Mouse (Mus musculus): ENCODE results near the gene Micu2. TPM values are rescaled to one million over a fixed set of nuclear protein-coding genes. Genes with fewer than 3 reads are reported as not detected.

The Micu2 gene
- polyA plus RNA-seq, 1 experiment from 2014 or later: 92.9 TPM

GRCm38 (mm10) chr14:57887171-57887570 is 111.9 kb downstream of the Micu2 start:
- no peak overlapping the region for H3K27ac ChIP-seq
- no peaks in the 10 kb centered on the region for H3K27me3 ChIP-seq
- 72% methylated on average over 8 of the region's 8 CpGs for WGBS
- no peak overlapping the region for H3K4me2 ChIP-seq
- H3K9ac ChIP-seq: no peak overlapping the region
- no peak overlapping the region for H3K4me3 ChIP-seq
- no peaks in the 10 kb centered on the region for H3K9me3 ChIP-seq
- H3K36me3 ChIP-seq: no peaks in the 10 kb centered on the region
- H3K4me1 ChIP-seq: peaks cover 14% of the 10 kb centered on the region; the same call in 1 of the 2 replicates
- ATAC-seq (ENCODE audit: insufficient number of reproducible peaks, low FRiP score, low TSS enrichment, low read depth): no peak

DNA sequence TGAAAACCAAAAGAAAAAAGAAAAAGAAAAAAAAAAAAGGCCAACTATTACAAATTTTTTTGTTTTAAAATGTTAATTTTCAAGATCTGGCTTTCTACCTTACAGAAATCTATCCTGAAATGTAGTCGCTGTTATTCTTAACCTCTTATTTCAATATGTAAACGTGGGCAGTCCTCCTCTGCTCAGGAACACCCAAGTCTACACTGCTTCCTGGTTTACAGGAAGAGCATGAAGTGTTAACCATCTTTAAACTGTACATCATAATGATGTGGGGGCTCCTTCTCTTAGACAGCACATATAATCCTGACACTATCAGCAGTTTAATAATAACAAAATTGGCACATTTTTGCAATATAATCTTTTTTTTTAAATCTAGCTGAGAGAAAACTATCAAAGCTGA is 113.0 kb downstream of the Micu2 start:
- Histone ChIP-seq H3K4me3 (no peak overlapping the region), H3K4me1 (peaks cover 19% of the 10 kb centered on the region), H3K27ac (no peak overlapping the region), H3K9me3 (no peaks in the 10 kb centered on the region), H3K36me3 (no peaks in the 10 kb centered on the region), H3K9ac (no peak overlapping the region), H3K27me3 (no peaks in the 10 kb centered on the region), H3K4me2 (no peak overlapping the region)
- 87% methylated on average over 2 of the region's 2 CpGs for WGBS
- no peak for ATAC-seq (ENCODE audit: insufficient number of reproducible peaks, low FRiP score, low TSS enrichment, low read depth)

- H3K4me3 ChIP-seq: no peak overlapping the region
- 0 out of 2 replicates have a peak, but pooled peaks have one; percentile 52 for ATAC-seq (ENCODE audit: insufficient number of reproducible peaks, low FRiP score, low TSS enrichment, low read depth)
- H3K36me3 ChIP-seq: no peaks in the 10 kb centered on the region
- no peaks in the 10 kb centered on the region for H3K9me3 ChIP-seq
- 73% methylated on average over 3 of the region's 3 CpGs for WGBS
- H3K27me3 ChIP-seq: no peaks in the 10 kb centered on the region
- H3K27ac ChIP-seq: peak overlapping the region; percentile 43
- H3K9ac ChIP-seq: no peak overlapping the region
- no peak overlapping the region for H3K4me2 ChIP-seq
- H3K4me1 ChIP-seq: peaks cover 14% of the 10 kb centered on the region
Observed at GRCm38 (mm10) chr14:57883341-57883740, 115.7 kb downstream of the Micu2 start.

DNA sequence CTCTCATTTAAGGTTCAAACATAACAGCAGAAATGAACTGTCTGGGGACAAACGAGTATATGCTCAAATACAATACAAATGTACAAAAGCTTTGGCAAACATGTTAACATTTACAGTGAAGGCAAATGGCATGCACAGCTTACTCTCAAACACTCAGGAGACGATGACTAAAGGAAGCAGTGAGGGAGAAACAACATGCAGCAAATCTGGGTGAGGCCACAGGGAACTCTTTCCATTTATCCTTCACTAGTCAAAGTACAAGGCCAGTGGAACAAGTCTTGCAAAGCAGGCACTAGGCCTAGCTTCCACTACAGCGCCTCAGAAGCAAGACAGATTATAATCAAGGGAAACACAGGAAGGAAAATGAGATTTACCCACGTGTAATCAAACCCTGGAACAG is 116.3 kb downstream of the Micu2 start:
- no peaks in the 10 kb centered on the region for H3K27me3 ChIP-seq
- H3K9ac ChIP-seq: no peak overlapping the region
- WGBS: 61% methylated on average over 4 of the region's 4 CpGs
- H3K27ac ChIP-seq: peak overlapping the region; percentile 43
- no peak overlapping the region for H3K4me2 ChIP-seq
- ATAC-seq (ENCODE audit: insufficient number of reproducible peaks, low FRiP score, low TSS enrichment, low read depth): no peak
- peaks cover 9% of the 10 kb centered on the region for H3K4me1 ChIP-seq
- H3K4me3 ChIP-seq: no peak overlapping the region
- no peaks in the 10 kb centered on the region for H3K9me3 ChIP-seq
- H3K36me3 ChIP-seq: no peaks in the 10 kb centered on the region

DNA sequence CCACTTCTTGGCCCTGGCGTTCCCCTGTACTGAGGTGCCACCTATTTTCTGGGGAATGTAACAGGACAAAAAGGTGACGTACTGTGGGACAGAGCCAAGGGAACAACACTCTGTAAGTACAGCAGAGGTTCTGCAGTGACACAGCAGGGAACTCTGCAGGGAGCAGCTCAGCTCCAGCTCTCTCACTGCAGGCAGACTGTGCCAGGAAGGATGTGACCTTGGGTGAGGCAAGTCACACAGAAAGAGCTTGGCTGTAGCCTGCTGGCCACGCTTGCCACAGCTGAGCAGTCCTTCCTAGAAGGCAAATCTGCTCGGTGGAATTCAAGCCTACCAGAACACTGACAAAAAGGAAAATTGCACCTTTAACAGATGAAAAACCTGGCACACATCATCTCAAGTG is 117.3 kb downstream of the Micu2 start:
- WGBS: 49% methylated on average over 4 of the region's 4 CpGs
- H3K27me3 ChIP-seq: no peaks in the 10 kb centered on the region
- peak overlapping the region; percentile 43 for H3K27ac ChIP-seq
- H3K4me1 ChIP-seq: peaks cover 9% of the 10 kb centered on the region
- H3K4me3 ChIP-seq: no peak overlapping the region
- no peaks in the 10 kb centered on the region for H3K9me3 ChIP-seq
- no peak overlapping the region for H3K4me2 ChIP-seq
- no peaks in the 10 kb centered on the region for H3K36me3 ChIP-seq
- H3K9ac ChIP-seq: no peak overlapping the region
- ATAC-seq (ENCODE audit: insufficient number of reproducible peaks, low FRiP score, low TSS enrichment, low read depth): no peak

- no peaks in the 10 kb centered on the region for H3K36me3 ChIP-seq
- H3K9ac ChIP-seq: no peak overlapping the region
- H3K27ac ChIP-seq: no peak overlapping the region
- peaks cover 9% of the 10 kb centered on the region for H3K4me1 ChIP-seq
- no peak for ATAC-seq (ENCODE audit: insufficient number of reproducible peaks, low FRiP score, low TSS enrichment, low read depth)
- H3K4me3 ChIP-seq: no peak overlapping the region
- no peaks in the 10 kb centered on the region for H3K27me3 ChIP-seq
- no peaks in the 10 kb centered on the region for H3K9me3 ChIP-seq
- no peak overlapping the region for H3K4me2 ChIP-seq
Observed at GRCm38 (mm10) chr14:57881074-57881473, 118.0 kb downstream of the Micu2 start.

GRCm38 (mm10) chr14:57877921-57878320 is 121.1 kb downstream of the Micu2 start:
- no peak overlapping the region for H3K9ac ChIP-seq
- peaks cover 5% of the 10 kb centered on the region for H3K4me1 ChIP-seq
- 94% methylated on average over 9 of the region's 9 CpGs for WGBS
- H3K36me3 ChIP-seq: peaks cover 7% of the 10 kb centered on the region; the same call in 1 of the 2 replicates
- H3K4me3 ChIP-seq: no peak overlapping the region
- H3K9me3 ChIP-seq: no peaks in the 10 kb centered on the region
- H3K27ac ChIP-seq: no peak overlapping the region
- ATAC-seq (ENCODE audit: insufficient number of reproducible peaks, low FRiP score, low TSS enrichment, low read depth): no peak
- no peak overlapping the region for H3K4me2 ChIP-seq
- H3K27me3 ChIP-seq: no peaks in the 10 kb centered on the region

DNA sequence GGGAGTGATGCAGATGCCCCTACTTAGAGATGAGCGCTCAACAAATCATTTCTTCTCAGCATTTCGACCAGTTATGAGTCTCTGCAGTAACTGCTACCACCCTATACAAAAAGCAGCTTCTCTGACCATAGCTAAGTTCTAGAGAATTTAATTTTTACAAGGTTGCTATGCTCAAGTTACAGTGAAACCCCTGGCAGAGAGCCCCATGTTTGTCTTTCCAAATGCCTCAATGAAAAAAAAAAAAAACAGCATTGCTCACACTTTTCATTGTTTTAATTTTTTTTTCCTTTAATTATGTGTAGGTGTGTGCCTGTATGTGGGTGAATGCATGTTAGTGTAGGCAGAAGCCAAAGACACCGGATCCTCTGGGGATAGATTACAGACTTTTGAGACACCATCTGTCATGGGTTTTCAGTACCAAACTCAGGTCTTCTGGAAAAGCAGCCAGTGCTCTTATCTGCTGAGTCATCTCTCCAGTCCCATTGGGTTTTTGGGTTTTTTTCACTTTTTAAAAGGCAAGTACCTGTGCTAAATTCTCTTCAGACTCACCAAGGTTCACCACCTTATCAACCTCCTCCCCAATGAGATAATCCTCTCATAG is 132.3 kb downstream of the Micu2 start:
- Histone ChIP-seq H3K4me1 (no peaks in the 10 kb centered on the region), H3K27me3 (no peaks in the 10 kb centered on the region), H3K27ac (no peak overlapping the region), H3K4me3 (no peak overlapping the region), H3K9ac (no peak overlapping the region), H3K9me3 (no peaks in the 10 kb centered on the region), H3K4me2 (no peak overlapping the region), H3K36me3 (peaks cover 54% of the 10 kb centered on the region)
- ATAC-seq (ENCODE audit: insufficient number of reproducible peaks, low FRiP score, low TSS enrichment, low read depth): no peak
- 83% methylated on average over 3 of the region's 3 CpGs for WGBS

Other genes starting within 250 kb of the Micu2 start
- 25.0 and 28.0 TPM in 2 replicates for gene Lats2, start 240.9 kb downstream of the Micu2 start, polyA plus RNA-seq (2015; fragmentation: Nextera tagmentation; extraction: Ambion mirVana)
- gene Sap18, start 201.1 kb downstream of the Micu2 start, polyA plus RNA-seq (2015; fragmentation: Nextera tagmentation; extraction: Ambion mirVana): 19.2 and 22.4 TPM in 2 replicates
- gene Ska3, start 173.1 kb downstream of the Micu2 start, polyA plus RNA-seq (2015; fragmentation: Nextera tagmentation; extraction: Ambion mirVana): 26.9 and 27.5 TPM in 2 replicates
- 153 and 154 TPM in 2 replicates for gene Mrpl57, start 173.0 kb downstream of the Micu2 start, polyA plus RNA-seq (2015; fragmentation: Nextera tagmentation; extraction: Ambion mirVana)
- 72.5 and 74.9 TPM in 2 replicates for gene Zdhhc20, start 109.0 kb downstream of the Micu2 start, polyA plus RNA-seq (2015; fragmentation: Nextera tagmentation; extraction: Ambion mirVana)
- 11.0 and 12.4 TPM in 2 replicates for gene Fgf9, start 71.3 kb upstream of the Micu2 start, polyA plus RNA-seq (2015; fragmentation: Nextera tagmentation; extraction: Ambion mirVana)

Data from limb, embryonic 15.5 days (tissue).